Mouse (Mus musculus): ENCODE measurements at regions not wholly inside any gene's neighbourhood (a gene's known extent, or its start where the extent isn't known, plus 50 kb on each side); places are given as distances from the start of the nearest gene placed in this dataset.
"Not testable (repeated sequence)": the region's sequence is repeated elsewhere in the genome, so short reads cannot be mapped to it uniquely, and the experiment has no call there.

DNA sequence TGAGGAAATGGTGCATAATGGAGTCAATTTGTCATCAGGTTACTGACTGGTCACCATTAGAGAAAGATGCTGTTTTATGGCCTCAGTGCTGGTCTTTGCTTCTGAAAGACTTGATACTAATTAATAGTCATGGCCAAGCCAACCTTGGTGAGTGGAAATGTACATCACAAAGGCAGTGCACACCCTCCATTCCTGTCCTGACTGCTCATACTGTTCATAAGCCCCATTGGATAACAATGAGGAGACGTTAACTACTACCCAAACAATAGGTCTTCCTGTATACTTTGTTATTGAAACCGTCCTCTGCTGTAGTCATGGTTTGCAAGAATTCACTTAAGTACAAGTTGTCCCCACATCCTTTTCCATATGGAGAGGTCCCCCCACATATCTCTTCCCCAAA lies 605.8 kb upstream of the Slc35b3 start:
- DNase-seq (ENCODE audit: low spot score in 2 of 2): no peak

DNA sequence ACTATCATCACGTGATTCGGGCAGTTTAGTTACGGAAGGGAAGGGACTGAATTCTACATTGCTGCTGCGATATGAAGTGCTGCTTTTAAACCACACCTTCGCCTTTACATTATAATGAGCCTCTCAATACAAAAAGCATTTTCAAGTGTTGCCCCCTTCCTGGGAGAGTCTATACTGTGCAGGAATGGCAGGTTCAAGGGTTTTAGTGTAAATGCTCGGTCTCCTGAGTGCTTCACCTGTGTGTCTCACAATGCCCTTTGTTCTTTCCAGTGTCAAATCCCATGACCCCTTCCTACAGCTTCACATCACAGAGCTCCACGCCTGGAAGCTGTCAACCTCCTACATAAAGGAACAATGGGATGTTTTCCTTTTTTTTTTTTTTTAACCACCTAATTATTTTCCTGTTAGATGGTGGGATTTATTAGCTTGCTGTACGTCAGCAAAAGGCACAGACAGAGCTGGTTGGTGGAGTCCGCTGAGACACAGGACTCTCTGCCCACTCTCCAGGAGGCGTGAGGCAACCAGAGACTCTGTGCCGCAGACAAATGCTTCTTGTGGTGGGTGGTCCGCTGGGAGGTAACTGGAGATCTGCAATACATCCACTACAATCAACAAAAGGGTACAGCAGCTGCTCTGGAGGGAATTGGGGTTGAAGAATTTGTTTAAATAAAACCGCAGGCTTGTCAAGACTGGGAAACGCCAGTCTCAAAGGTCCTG lies 577.2 kb upstream of the Slc35b3 start:
- no peak for DNase-seq (ENCODE audit: low spot score in 2 of 2)

DNA sequence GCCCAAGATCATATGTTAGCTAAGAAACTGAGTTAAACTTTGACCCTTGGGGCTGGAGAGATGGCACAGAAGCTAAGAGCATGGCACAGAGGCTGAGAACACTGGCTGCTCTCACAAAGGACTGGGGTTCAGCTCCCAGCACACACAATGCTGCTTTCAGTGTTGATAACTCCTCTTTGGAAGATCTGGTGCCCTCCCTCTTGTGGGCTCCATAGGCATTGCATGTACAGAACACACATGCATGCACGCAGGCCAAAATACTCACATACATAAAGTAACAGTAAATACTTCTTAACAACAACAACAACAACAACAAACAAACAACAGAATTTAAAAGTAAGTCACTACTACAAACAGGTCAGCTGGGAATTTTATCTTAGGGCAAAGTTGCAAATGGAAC lies 565.8 kb upstream of the Slc35b3 start:
- no peak for DNase-seq (ENCODE audit: low spot score in 2 of 2)

DNA sequence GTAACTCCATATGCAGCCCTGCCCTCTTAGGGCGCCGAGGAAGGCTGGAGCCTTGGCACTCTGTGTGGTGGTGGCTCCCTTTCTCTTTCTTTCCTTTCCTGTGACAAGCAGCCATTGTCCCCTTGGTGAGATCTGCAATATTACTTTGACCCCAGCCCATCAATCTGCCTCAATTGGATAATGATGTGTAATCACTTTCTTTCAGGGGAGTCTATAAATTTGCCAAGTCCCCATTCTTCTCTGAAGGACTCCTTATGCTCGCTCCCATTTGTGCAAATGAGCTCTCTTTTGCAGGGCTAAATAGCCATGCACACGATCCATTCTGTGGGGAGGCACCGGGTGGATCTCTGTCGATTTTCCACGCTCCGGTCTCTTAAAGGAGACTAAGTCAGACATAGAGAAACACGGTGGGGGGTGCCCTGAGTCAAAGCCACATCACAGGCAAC lies 563.2 kb upstream of the Slc35b3 start:
- no peak for DNase-seq (ENCODE audit: low spot score in 2 of 2)

DNA sequence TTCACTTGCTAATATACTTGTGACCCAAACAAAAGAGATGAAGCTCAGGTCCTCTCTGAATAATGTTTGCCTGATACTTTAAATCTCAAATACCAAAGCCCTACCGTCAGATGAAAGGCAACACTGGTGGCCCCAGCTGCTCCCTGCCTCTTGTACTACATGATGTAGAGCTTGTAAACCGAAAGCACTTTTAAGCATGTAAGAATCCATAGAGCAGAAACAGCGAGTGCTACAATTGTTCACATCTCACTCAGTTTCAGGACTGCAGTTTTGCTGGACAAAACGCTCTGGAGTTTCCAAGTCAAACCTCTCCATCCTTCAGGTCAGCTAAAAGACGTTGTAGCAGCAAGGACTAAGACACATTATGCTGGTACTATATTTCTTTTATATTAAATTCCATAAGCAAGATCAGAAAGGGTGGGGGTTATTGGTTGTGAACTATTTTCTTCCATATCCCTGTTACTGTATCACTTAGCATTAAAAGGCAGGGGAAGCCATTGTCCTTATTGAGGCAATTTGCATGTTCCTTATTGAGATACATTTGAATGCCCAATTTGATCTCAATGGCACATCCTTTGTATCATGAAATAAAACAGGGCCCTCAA lies 562.7 kb upstream of the Slc35b3 start:
- no peak for DNase-seq (ENCODE audit: low spot score in 2 of 2)

DNA sequence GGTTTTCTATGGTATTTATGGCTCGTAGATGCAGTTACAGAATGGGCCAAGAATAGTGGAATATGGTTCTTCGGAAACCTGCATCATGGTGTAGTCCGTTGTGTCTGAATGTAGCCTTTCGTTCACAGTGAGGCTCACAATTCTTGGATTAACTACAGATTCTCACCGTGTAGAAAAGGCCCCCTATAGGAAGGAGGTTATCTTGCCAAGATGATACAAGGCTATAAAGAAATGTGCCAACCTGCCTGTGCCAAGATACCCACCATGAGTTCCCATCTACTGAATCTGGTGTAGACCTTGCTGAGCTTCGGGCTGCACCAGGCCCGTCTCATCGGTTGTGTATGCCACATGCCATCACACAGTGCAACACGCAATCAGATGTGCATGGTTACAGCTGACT lies 560.2 kb upstream of the Slc35b3 start:
- DNase-seq (ENCODE audit: low spot score in 2 of 2): no peak

DNA sequence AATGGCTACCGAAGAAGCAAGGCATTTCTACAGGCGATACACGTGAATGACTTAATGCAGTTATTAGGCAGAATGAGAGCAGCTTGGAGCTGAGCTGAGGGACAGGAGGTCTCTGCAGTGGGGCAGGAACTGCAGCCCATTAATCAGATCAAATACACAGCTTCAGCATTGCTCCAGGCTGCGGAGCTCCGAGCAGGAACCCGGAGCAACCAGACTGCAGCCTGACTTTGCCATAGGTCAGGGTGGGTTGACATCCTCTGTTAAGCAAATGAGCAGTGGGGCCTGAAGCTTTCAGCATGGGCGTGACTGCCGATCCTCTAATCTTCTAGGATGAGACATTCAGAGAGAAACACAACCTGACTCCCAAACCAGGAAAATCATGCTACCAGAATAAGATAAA lies 555.4 kb upstream of the Slc35b3 start:
- no peak for DNase-seq (ENCODE audit: low spot score in 2 of 2)

DNA sequence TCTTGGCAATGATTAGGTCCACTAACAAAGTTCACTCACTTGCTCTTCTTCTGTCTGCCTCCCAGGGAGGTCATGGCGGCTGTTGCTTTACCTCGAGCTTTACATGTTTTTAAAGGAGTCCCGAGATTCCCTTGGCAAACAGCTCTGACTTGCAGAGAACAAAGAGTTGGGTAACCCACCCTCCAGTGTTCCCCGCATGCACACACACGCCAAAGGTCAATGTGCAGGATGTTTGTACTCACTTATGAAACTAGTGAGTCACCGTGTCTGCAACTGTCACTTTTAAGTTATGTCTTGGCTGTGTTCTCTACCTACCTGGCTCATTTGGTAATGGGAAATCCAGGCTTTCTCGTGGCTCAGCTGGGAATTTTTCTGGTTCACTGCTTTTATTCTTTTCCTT lies 529.1 kb upstream of the Slc35b3 start:
- no peak for DNase-seq (ENCODE audit: low spot score in 2 of 2)

DNA sequence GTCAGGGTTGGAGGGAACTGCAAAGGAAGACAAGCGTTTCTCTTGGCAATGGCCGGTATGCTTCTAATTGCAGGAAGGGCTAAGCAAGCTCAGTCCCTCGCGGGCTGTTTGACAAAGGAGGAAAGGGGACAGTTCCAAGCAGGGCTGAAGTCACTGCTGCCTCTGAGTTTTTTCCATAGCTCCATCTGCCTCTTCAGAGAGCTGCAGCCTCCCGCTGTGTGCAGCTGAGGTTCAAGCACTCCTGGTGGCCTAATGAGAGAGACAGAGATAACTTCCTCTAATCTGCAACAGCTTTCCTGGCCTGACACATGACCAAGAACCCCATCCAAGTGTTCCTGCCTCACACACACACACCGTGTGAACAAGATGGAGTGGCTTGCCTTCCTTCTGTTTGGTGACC lies 511.9 kb upstream of the Slc35b3 start:
- no peak for DNase-seq (ENCODE audit: low spot score in 2 of 2)

DNA sequence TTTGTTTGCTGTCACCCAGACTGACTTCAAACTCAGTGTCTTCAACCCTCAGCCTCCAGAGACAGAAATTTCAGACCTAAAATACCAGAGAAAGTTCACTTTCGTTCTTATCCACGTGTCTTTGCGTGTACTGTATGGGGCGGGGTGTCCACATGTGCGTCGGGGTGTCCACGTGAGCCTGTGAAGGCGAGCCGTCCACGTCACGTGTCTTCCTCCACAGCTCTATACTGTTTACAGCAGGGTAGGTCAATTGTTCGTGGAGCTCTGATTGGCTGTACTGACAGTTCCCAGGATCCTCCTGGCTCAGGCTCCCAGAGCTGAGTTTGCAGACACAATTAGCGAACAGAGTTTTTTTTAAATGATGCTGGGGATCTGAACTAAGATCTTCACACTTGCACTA lies 481.1 kb upstream of the Slc35b3 start:
- no peak for DNase-seq (ENCODE audit: low spot score in 2 of 2)

DNA sequence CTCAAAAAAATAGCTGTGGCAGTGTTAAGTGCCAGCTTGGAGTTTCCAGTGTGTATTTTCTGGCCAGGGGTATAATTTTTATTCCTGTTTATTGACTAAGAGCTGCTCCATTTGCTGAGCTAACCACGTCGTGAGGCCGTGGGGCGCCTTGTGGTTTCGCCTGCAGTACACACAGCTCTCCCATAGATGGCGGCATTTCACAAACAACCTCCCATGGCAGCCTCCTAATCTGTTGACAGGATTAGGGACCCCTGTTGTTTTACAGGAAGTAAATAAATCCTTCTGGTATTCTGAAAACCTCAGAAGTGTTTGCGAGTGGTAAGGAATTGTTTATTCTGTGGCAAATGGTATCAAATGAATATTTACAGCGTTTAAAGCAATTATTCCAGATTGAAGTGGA lies 480.2 kb upstream of the Slc35b3 start:
- peak; percentile 29 to 75 for DNase-seq (ENCODE audit: low spot score in 2 of 2)

DNA sequence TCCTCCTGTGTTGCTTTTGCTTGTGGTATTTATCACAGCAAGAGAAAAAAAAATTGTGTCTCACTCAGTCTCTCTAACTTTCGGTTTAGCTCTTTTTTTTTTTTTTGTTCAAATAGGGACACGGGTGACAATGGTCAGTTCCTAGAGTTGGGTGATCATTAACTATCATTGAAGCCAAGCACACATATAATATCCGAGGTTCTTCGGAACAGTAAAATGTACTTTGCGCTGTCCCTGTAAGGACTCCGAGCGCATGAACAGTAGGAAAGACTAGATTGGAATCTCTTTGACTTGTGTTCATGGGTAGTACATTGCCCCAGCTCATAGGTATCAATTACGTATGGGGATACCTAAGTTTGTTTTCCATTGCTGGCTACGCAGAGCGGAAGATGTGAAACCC lies 479.7 kb upstream of the Slc35b3 start:
- no peak for DNase-seq (ENCODE audit: low spot score in 2 of 2)

DNA sequence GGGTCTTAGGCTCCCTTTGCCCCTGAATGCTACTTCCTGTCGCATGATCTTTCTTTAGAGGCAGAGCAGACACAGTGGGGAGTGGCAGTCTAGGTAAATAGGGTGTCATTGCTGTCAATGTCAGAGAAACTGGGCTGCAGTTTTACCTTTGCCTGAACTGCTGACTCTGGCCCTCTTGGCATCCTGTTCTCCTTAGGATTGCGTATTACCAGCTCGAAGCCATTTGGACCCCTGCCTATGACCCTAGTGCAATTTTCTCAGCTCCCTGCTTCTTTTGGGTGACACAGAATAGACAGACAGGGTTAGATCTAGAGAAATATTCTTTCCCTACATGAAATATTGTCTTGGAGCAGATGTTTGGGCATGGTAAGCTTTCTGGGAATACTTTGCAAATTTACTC lies 467.3 kb upstream of the Slc35b3 start:
- no peak for DNase-seq (ENCODE audit: low spot score in 2 of 2)

DNA sequence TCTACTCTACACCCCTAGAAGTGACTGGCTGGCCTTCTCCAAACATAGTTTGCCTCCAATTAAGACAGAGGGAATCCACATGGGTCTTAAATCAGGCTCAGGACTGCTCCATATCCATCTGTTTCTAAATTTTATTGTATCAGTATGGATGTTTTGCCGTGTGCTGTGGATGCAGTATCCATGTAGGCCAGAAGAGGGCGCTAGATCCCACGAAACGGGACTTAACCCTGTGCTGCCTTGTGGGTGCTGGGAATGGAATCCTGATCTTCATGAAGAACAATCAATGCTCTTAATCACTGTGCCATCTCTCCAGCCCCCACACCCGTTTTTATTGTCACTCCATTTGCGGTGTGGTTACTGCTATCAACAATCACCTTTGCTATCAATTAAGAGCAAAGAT lies 465.3 kb upstream of the Slc35b3 start:
- DNase-seq (ENCODE audit: low spot score in 2 of 2): no peak

DNA sequence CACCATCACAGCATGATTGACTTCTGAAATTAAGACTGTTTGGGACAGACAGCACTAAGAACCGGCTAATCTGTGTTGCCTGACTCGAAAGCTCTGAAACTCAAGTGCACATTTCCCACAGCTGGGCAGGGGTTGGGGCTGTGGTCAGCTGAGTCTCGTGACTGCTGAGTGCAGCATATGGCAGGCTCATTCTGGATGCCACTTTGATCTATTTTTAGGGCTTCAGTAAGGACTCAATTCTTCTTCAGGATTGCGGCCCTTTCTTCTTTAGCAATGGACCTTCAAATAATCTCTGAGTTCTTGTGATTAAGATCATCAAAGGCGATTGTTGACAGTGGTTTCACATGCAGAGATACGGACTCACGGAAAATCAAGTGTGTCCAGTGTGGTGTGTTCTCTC lies 457.5 kb upstream of the Slc35b3 start:
- DNase-seq (ENCODE audit: low spot score in 2 of 2): no peak

DNA sequence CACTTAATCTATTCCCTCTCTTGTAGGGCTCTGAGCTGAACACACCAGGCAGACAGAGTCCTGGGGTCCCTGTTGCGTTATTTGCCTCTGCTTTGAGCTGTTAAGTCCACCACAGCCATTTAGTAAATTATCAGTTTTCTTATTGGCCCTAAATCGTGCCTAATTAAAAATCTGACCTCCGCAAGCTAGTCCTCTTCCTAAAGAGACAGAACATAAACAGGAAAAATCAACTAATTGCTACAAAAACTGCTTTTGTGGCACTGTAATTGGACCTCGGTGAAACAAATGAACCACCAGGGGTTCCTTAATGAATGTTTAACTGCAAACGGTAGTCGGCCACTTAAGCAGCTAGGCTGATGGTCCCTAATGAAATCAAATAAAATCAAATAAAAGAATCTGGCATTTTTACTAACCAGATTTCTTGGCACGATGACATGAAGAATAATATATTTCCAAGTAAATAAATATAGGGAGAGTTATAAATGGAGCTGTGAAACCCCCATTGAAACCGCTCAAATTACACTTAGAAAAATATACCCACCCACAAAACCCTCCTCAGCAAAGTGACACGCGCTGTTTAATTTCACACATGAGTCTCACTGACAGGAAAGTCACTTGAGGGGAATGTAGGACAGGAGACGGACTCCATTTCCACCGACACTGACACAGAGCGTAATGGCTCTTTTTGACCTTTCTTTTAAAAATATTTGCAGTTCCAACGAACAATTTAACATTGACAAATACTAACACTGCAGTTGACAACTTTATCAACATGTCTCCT lies 451.0 kb upstream of the Slc35b3 start:
- DNase-seq (ENCODE audit: low spot score in 2 of 2): no peak

DNA sequence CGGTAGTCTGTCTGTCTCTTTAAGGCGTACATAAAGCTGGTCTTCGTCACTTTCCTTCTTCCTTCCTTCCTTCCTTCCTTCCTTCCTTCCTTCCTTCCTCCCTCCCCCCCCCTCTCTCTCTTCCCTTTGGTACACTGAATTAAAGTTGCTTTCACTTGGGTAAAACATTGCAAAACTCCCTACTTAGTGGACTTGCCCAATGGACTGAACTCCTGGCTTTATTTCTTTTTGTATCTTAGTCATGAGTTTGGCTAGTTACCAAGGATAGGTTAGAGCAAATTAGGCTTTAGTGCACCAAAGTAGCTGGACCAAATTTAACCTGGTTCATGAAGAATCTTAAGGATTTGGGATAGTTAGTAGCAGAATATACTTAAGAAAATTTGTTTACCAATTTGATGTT lies 431.9 kb upstream of the Slc35b3 start:
- DNase-seq (ENCODE audit: low spot score in 2 of 2): no peak

DNA sequence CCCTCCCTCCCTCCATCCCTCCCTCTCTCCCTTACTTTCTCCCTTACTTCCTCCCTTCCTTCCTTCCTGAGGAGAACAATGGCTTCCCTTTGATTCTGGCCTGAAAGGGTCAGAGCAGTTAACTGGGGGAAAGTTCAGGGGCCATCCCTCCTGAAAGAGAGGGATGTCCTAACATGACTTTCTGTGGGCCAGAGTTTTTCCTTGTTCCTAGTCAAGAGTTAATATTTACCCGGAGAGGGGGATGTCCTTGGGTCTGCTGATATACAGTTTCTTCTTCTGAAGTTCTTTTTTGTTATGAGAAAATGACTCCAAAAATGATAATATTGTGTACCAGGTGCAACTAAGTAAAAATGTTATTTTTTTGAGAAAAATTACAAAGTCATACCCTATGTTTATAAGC lies 431.5 kb upstream of the Slc35b3 start:
- not testable (repeated sequence) for DNase-seq (ENCODE audit: low spot score in 2 of 2)

DNA sequence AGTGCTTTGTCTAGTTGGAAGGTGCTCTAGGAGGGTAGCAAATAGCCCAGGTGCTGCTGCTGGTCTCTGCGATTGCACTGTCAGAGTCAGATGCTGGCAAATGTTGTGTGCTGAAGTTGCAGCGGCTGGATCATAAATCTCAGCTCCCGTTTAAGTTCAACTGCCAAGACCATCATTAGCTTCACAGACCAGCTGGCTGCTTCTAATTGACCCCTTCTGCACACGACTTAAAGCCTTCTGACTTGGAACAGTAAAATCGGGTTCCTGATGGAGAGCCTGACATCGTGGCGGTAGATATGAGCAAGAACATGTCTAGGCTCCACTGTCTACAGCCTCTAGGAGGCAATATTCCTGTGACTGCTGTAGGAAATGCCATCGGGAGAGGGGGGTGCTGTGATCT lies 416.0 kb upstream of the Slc35b3 start:
- no peak for DNase-seq (ENCODE audit: low spot score in 2 of 2)

DNA sequence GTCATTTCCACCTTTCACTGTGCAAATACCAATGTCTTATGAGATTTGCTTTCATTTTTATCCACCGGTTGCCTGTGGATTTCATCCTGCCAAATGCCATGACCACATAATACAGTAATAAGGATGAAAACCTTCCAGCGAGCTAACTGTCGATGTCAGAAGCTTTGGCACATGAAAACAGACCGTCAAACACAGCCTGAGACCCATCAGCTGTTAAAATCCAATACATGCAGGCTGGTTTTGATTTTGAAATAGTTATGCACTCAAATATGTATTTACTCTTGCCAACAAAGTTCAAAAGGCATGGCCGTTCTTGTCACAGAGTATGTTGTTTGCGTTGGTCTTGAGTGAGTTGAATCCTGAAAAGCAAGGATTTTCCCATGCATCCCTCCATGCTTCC lies 415.6 kb upstream of the Slc35b3 start:
- DNase-seq (ENCODE audit: low spot score in 2 of 2): no peak

DNA sequence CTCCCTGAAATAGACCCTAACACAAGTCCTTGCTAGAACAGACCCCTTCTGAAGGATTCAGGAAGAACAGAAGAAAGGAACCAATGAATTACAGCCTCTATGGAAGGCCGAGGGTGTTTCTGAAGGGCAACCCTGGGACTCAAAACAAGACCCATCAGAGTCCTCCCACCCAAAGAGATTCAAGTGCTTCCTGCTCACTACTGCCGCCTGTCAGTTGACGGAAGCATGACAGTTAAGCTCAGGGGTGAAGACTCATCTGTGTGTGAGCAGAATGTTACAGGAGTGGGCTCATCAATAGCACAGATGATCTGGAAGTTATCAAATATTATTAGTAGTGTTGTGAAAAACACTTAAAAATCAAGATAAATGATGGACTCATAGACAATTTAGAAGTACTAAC lies 411.9 kb upstream of the Slc35b3 start:
- no peak for DNase-seq (ENCODE audit: low spot score in 2 of 2)

DNA sequence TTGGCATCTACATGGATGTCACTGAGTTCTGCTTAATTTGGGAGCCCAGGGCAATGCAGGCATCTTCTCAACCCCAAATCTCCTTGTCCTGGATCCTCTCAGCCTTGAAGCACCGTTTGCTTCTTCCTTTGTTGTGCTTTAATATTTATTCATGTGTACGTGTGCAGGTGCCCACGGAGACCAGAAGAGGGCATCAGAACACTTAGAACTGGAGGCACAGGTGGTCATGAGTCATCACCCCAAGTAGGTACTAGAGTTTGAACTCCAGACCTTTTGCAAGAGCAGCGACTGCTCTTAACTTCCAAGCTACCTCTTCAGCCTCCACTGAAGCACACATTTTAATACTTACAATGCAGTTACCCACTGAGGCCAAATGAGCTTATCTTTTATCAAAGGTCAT lies 403.0 kb upstream of the Slc35b3 start:
- DNase-seq (ENCODE audit: low spot score in 2 of 2): no peak

DNA sequence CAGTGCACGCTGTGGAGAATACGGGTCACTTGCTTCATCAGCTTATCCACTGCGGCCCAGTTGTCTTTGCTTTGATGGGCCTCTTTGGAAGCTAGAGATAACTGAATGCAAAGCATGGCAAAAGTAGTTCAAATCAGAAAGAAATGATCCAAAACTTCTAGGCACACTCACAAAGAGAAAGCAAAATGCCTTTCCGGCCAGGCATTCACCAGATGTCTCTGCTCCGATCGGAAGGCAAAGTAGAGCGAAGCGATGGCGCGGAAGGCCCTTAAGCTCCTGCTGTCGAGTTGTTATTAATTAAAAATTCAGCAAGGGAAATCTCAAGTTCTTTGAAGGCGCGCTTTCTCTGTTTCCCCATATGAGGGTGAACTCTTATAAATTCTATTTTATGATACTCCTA lies 401.9 kb upstream of the Slc35b3 start:
- no peak for DNase-seq (ENCODE audit: low spot score in 2 of 2)

Measured in urinary bladder, postnatal 4 days (tissue).